Mouse (Mus musculus): Measurements from ENCODE around the gene Tfrc.

DNA sequence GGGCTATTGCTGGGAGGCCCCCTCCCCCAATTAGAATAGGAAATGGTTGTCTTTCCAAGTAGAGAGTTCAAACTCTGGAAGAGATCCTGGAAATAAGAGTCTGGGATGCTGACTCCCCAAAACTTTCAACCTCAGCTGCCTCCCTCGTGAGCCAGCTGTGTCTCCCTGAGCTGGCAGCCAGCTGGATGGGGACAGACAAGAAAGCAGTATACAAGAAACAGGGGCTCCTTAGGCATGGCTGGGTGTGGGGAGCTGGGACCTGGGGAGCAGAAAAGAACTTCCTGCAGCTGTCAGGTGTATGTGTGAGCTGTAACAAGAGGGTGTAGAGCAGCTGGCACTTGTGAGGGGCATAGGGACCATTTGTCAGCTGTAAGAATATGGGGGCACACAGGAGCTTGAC, 51.4 kb downstream of the Tfrc start:
- TF ChIP-seq POLR2A (IDR thresholded peaks at IDR 0.05; ENCODE audit: extremely low read depth, insufficient read depth, low read length) (no peak), CTCF (IDR thresholded peaks at IDR 0.05; ENCODE audit: low read depth, low read length) (no peak)
